Mouse (Mus musculus): ENCODE measurements around the gene Slc28a1.

DNA sequence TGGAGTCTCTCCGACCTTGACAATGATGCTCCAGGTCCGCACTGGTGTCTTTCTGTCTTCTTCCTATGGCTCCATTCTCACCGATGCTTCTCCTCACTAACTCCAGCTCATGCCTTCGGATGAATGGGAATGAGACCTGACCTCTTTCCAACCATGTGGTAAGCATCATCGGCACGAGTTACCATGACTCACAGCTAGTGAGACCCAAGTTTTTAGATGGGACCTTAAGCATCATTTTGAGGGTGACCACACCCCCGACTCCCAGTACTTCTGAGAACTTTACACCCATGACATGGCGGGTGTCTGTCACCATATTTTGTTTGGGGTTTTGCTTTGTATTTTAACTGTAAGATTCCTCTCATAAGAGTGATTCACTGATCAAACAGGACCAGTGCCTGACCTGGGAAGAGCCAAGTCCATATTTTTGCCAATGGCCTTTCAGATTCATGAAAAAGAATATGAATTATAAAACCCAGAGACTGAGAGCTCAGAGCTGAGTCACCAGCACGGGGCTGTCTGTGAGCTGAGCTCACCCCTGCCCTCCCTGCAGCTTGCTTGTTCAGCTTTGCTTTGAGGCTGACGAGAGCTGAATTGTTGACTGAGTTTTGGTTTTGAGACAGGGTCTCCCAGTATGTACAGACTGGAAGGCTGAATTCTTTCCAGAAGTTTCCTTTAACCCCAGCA lies 68.0 kb downstream of the Slc28a1 start:
- TF ChIP-seq CTCF (conservative IDR thresholded peaks at IDR 0.05; ENCODE audit: low read length) (no peak), NANOG (IDR thresholded peaks at IDR 0.05; ENCODE audit: borderline replicate concordance, low read length) (no peak), POU5F1 (IDR thresholded peaks at IDR 0.05; ENCODE audit: borderline replicate concordance, low read length) (no peak)

Data from E14TG2a.4 (cell line).